Mouse (Mus musculus): Measurements from ENCODE around the gene Dnph1.

Dnph1 gene

GRCm38 (mm10) chr17:46503847-46504638, 7.5 kb downstream of the Dnph1 start:
- DNase-seq (ENCODE audit: low spot score in 2 of 2) = no peak

GRCm38 (mm10) chr17:46505617-46506016, 9.1 kb downstream of the Dnph1 start:
- no peak for DNase-seq (ENCODE audit: low spot score in 2 of 2)

GRCm38 (mm10) chr17:46511059-46511710, 14.7 kb downstream of the Dnph1 start:
- DNase-seq (ENCODE audit: low spot score in 2 of 2) = no peak

- DNase-seq (ENCODE audit: low spot score in 2 of 2) = no peak
Observed at GRCm38 (mm10) chr17:46513329-46513728, 16.8 kb downstream of the Dnph1 start.

- DNase-seq (ENCODE audit: low spot score in 2 of 2) = no peak
Observed at GRCm38 (mm10) chr17:46519971-46520370, 23.5 kb downstream of the Dnph1 start.

- no peak for DNase-seq (ENCODE audit: low spot score in 2 of 2)
Observed at GRCm38 (mm10) chr17:46520385-46520979, 24.0 kb downstream of the Dnph1 start.

GRCm38 (mm10) chr17:46521174-46521573, 24.7 kb downstream of the Dnph1 start:
- no peak for DNase-seq (ENCODE audit: low spot score in 2 of 2)

- DNase-seq (ENCODE audit: low spot score in 2 of 2) = peak in 1 of 2 experiments; percentile 13
Observed at GRCm38 (mm10) chr17:46521963-46522668, 25.6 kb downstream of the Dnph1 start.

- DNase-seq (ENCODE audit: low spot score in 2 of 2) = no peak
Observed at GRCm38 (mm10) chr17:46525065-46525464, 28.6 kb downstream of the Dnph1 start.

- DNase-seq (ENCODE audit: low spot score in 2 of 2) = peak; percentile 69 to 82
Observed at GRCm38 (mm10) chr17:46525579-46526307, 29.2 kb downstream of the Dnph1 start.

- no peak for DNase-seq (ENCODE audit: low spot score in 2 of 2)
Observed at GRCm38 (mm10) chr17:46543661-46544060, 47.1 kb downstream of the Dnph1 start.

- DNase-seq (ENCODE audit: low spot score in 2 of 2) = peak in 1 of 2 experiments; percentile 58
Observed at GRCm38 (mm10) chr17:46545813-46546564, 49.5 kb downstream of the Dnph1 start, which contains the start of gene Cul9. TSS of gene Cul9 (minus strand) at chr17:46546388.

GRCm38 (mm10) chr17:46546591-46546990, 50.1 kb downstream of the Dnph1 start:
- DNase-seq (ENCODE audit: low spot score in 2 of 2) = no peak

GRCm38 (mm10) chr17:46546995-46547394, 50.5 kb downstream of the Dnph1 start:
- no peak for DNase-seq (ENCODE audit: low spot score in 2 of 2)

GRCm38 (mm10) chr17:46547923-46548322, 51.4 kb downstream of the Dnph1 start:
- no peak for DNase-seq (ENCODE audit: low spot score in 2 of 2)

- no peak for DNase-seq (ENCODE audit: low spot score in 2 of 2)
Observed at GRCm38 (mm10) chr17:46548741-46549140, 52.2 kb downstream of the Dnph1 start.

GRCm38 (mm10) chr17:46549193-46549592, 52.7 kb downstream of the Dnph1 start:
- peak in 1 of 2 experiments; percentile 70 for DNase-seq (ENCODE audit: low spot score in 2 of 2)
